Mouse (Mus musculus) leukemia stem cell, adult 10-12 weeks (primary cell): ENCODE data around the gene Gstm3. TPM values are rescaled to one million over a fixed set of nuclear protein-coding genes. Genes with fewer than 3 reads are reported as not detected.

ENCODE experiments used
- polyA plus RNA-seq: library from polyadenylated mRNA; stranded (reverse); fragments of >175 nt; gene quantifications from 2 replicates; pipeline ENCODE4 v1.2.3, GENCODE M21; 2012; ENCODE audit warnings: low replicate concordance

Gstm3 gene
- polyA plus RNA-seq, result not detected in 2 replicates

GRCm38 (mm10) chr3:107968724-107969395, at the start of gene Gstm3:
Gene Gstm3, minus strand, starts transcription at chr3:107969283.

GRCm38 (mm10) chr3:108017473-108018189, 48.5 kb upstream of the Gstm3 start, which contains the start of gene Gstm1:
Gene Gstm1, minus strand, starts transcription at chr3:108017973.

GRCm38 (mm10) chr3:107986041-107986562, 17.0 kb upstream of the Gstm3 start, which contains the start of gene Gstm2:
Gene Gstm2, minus strand, starts transcription at chr3:107986453.

GRCm38 (mm10) chr3:107943239-107943990, 25.7 kb downstream of the Gstm3 start, which contains the start of gene Gstm6:
Gene Gstm6, minus strand, starts transcription at chr3:107943749.

GRCm38 (mm10) chr3:107931670-107932069, 37.4 kb downstream of the Gstm3 start, which contains the start of gene Gstm7:
Gene Gstm7, minus strand, starts transcription at chr3:107931817.

Other genes starting within 250 kb of the Gstm3 start
- gene Csf1, start 208.8 kb downstream of the Gstm3 start, polyA plus RNA-seq, result 4.0 and 4.4 TPM in 2 replicates
- not detected in 2 replicates for gene Eps8l3, start 92.1 kb downstream of the Gstm3 start, polyA plus RNA-seq
- 2.0 and 4.0 TPM in 2 replicates for gene Gstm5, start 73.5 kb downstream of the Gstm3 start, polyA plus RNA-seq
- 0.51 TPM in 1 of 2 replicates, not detected in the other for gene Gstm7, start 37.5 kb downstream of the Gstm3 start, polyA plus RNA-seq
- gene Gstm6, start 25.5 kb downstream of the Gstm3 start, polyA plus RNA-seq, result not detected in 2 replicates
- 0.40 TPM in 1 of 2 replicates, not detected in the other for gene Gstm2, start 17.2 kb upstream of the Gstm3 start, polyA plus RNA-seq
- gene Gstm1, start 48.7 kb upstream of the Gstm3 start, polyA plus RNA-seq, result 27.7 and 72.8 TPM in 2 replicates
- gene Gstm4, start 75.6 kb upstream of the Gstm3 start, polyA plus RNA-seq, result 0.34 and 0.51 TPM in 2 replicates
- gene Ampd2, start 117.4 kb upstream of the Gstm3 start, polyA plus RNA-seq, result 64.7 and 77.9 TPM in 2 replicates
- 0.16 TPM in 1 of 2 replicates, not detected in the other for gene Gnat2, start 123.5 kb upstream of the Gstm3 start, polyA plus RNA-seq
- gene Gnai3, start 176.9 kb upstream of the Gstm3 start, polyA plus RNA-seq, result 5.1 and 5.2 TPM in 2 replicates
- not detected in 2 replicates for gene Gpr61, start 185.6 kb upstream of the Gstm3 start, polyA plus RNA-seq
- gene Amigo1, start 217.1 kb upstream of the Gstm3 start, polyA plus RNA-seq, result 1.5 and 3.8 TPM in 2 replicates
- 2.9 and 8.8 TPM in 2 replicates for gene Cyb561d1, start 231.9 kb upstream of the Gstm3 start, polyA plus RNA-seq
- gene Atxn7l2, start 241.7 kb upstream of the Gstm3 start, polyA plus RNA-seq, result 9.1 and 20.2 TPM in 2 replicates